ENCODE assay signal across 8 mouse cellular contexts in the genomic region with DNA sequence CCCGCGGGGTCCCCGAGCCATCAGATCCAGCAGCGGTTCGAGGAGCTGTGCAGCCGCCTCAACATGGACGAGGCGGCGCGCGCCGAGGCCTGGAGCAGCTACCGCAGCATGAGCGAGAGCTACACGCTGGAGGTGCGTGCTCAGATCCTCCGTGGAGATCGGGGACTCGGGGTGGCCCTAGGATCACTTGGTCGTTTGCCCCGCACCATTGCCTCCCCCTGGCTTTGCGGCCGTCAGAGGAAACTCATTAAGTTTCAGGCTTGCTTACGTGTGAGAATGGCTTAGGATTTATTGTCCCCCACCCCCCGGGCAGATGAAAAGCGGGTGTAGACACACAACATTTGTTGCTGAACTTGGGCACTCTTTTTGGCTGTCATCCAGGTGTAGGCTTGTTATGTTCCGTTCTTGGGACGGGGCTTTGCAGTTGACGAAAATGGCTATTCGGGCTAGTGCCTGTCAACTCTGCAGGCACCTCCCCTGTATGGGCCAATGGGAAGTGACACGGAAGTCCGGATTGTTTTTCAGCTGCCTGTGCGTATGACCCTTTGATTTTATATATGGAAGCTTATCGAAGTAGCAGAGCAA. TPM values are rescaled to one million over a fixed set of nuclear protein-coding genes. Genes with fewer than 3 reads are reported as not detected.
DNase-seq lines count a peak whose midpoint lies in the region; ATAC-seq lines count a peak whose summit lies in the region.

No protein-coding gene starts in this region.

- DNase-seq in A20 (ENCODE audit: low read depth, low spot score), result peak; percentile 88
- DNase-seq in adrenal gland, postnatal 4 days (ENCODE audit: low spot score in 2 of 2), result peak; percentile 24 to 52
- peak; percentile 88 to 89 for DNase-seq in heart, adult 9 months (ENCODE audit: low spot score in 2 of 2)
- DNase-seq in kidney, adult 9 months, result peak; percentile 94
- peak; percentile 68 to 76 for DNase-seq in spleen, postnatal 10 days (ENCODE audit: low spot score in 2 of 2)

- no peaks in the 10 kb centered on the region for H3K9me3 ChIP-seq in limb, embryonic 13.5 days
- H3K9me3 ChIP-seq in midbrain, embryonic 15.5 days, result no peaks in the 10 kb centered on the region

- H3K4me1 ChIP-seq in limb, embryonic 13.5 days, result peaks cover 13% of the 10 kb centered on the region
- peaks cover 22% of the 10 kb centered on the region for H3K4me1 ChIP-seq in midbrain, embryonic 15.5 days

- WGBS in limb, embryonic 13.5 days, result 0% methylated on average over 31 of the region's 34 CpGs
- under 1% methylated on average over 34 of the region's 34 CpGs for WGBS in midbrain, embryonic 15.5 days

- no peaks in the 10 kb centered on the region for H3K27me3 ChIP-seq in limb, embryonic 13.5 days
- H3K27me3 ChIP-seq in midbrain, embryonic 15.5 days (replicated peaks), result no peaks in the 10 kb centered on the region

- H3K4me2 ChIP-seq in limb, embryonic 13.5 days (replicated peaks), result peak overlapping the region; percentile 64
- peak overlapping the region; percentile 68 for H3K4me2 ChIP-seq in midbrain, embryonic 15.5 days

- peaks cover 2% of the 10 kb centered on the region for H3K36me3 ChIP-seq in limb, embryonic 13.5 days
- H3K36me3 ChIP-seq in midbrain, embryonic 15.5 days (replicated peaks), result no peaks in the 10 kb centered on the region

- peak; percentile 81 for ATAC-seq in erythroblast, adult 5-6 weeks (replicated peaks; ENCODE audit: low FRiP score, poor library complexity, severe bottlenecking)
- ATAC-seq in limb, embryonic 13.5 days (ENCODE audit: low FRiP score, low read depth), result peak; percentile 78
- peak; percentile 86 for ATAC-seq in midbrain, embryonic 15.5 days (replicated peaks)

- H3K9ac ChIP-seq in limb, embryonic 13.5 days, result peak overlapping the region; percentile 82
- peak overlapping the region; percentile 66 for H3K9ac ChIP-seq in midbrain, embryonic 15.5 days

- peak overlapping the region; percentile 64 for H3K4me3 ChIP-seq in limb, embryonic 13.5 days
- peak overlapping the region; percentile 84 for H3K4me3 ChIP-seq in midbrain, embryonic 15.5 days

- peak overlapping the region; percentile 67 for H3K27ac ChIP-seq in limb, embryonic 13.5 days
- H3K27ac ChIP-seq in midbrain, embryonic 15.5 days, result peak overlapping the region; percentile 84

RNA-seq across cellular contexts. Expression of gene Rbl2, which starts 0.5 kb away (rescaled TPM):
- 10 to 100 TPM; 36.9 to 37.6 TPM for total RNA-seq in adrenal gland, postnatal 4 days (2021)
- total RNA-seq in erythroblast, adult 5-6 weeks (2015; ENCODE audit: low replicate concordance), result 19.4 and 25.3 TPM in 2 replicates
- 26.7 and 34.3 TPM in 2 replicates for total RNA-seq in erythroblast, adult 5-6 weeks (2017; ENCODE audit: low replicate concordance)
- 15.8 and 16.0 TPM in 2 replicates for polyA plus RNA-seq in limb, embryonic 13.5 days (2015; fragmentation: Nextera tagmentation; extraction: Ambion mirVana)
- 22.0 and 22.1 TPM in 2 replicates for polyA plus RNA-seq in midbrain, embryonic 15.5 days (2015; fragmentation: Nextera tagmentation; extraction: Ambion mirVana)

Comparison
In these comparisons a context has a peak if more than half of its experiments do, and no peak if none do; other contexts are left out.
1. Peak in every context shown above with its lines: DNase-seq, ATAC-seq, H3K4me3 ChIP-seq and H3K27ac ChIP-seq.
2. DNase-seq: peak in every context shown above with its lines; median percentile 94 in kidney, adult 9 months; 88 in heart, adult 9 months; 88 in A20; 72 in spleen, postnatal 10 days; 38 in adrenal gland, postnatal 4 days.